Mouse (Mus musculus): ENCODE data around the gene Slc25a35. TPM values are rescaled to one million over a fixed set of nuclear protein-coding genes. Genes with fewer than 3 reads are reported as not detected.
"Not testable (repeated sequence)": the region's sequence is repeated elsewhere in the genome, so short reads cannot be mapped to it uniquely, and the experiment has no call there.

Gene Slc25a35
- total RNA-seq (2021): 1 to 10 TPM; 4.8 to 5.4 TPM
- long read RNA-seq, experiment 1, partial matches to known transcripts: 0 of 2 reads
- long read RNA-seq, experiment 1, other reads (novel, unspliced or antisense): 0 of 2 reads
- long read RNA-seq, experiment 2, transcript Slc25a35-202 (5 exons, 1,828 nt): major isoform, 5 of 5 reads
- long read RNA-seq, experiment 2, partial matches to known transcripts: 0 of 5 reads
- long read RNA-seq, experiment 2, other reads (novel, unspliced or antisense): 0 of 5 reads

DNA sequence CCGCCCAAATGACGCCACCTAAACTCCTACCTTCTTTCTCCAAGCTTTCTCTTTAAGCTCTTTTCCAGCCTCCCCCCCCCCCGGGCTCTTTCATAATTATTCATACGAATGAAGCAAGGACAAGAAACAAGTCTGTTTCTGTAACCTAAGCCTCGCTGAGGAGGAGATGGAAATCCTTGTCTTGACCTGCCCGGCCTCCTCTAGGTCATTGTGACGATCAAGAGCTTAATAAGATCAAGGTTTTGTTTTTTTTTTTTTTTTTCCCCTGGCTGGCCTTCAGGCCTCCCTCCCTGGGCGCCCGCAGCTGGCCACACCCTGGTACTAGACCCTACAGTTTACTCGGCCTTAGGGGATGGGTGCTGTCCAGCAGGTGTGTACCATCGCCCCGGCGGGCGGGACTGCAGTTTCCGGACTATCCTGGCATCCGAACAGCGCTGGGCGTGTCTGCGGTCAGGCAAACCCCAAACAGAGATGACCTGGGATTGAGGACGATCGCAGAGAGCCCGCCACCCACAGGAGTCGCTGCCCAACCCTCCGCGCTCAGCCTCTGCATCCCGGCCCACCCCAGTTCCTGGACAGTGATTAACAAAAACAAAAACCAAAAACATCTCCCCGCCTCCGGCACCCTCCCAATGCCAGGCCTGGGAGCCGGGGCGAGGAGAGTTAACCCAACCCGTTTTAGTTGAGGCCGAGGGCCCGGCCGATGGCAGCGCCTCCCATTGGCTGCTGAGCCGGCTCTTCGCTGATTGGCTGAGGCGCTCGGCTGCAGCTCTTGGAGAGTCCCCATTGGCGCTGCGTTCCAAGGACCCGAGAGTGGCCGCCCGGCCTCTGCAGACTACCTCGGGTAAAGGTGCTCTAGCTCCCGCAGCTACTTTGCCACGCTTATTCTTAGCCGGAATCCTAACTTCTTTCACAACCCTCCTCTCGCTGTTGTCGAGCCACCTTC lies at the start of gene Slc25a35:
Gene Slc25a35, plus strand, starts transcription at position 795 of the 946 bp plus-strand sequence.
- intact Hi-C loops (cut with DNase I): loop anchor here (5.0 kb wide), 1 partner anchor 65 kb away; the partner anchor contains the start of gene Rpl26

DNA sequence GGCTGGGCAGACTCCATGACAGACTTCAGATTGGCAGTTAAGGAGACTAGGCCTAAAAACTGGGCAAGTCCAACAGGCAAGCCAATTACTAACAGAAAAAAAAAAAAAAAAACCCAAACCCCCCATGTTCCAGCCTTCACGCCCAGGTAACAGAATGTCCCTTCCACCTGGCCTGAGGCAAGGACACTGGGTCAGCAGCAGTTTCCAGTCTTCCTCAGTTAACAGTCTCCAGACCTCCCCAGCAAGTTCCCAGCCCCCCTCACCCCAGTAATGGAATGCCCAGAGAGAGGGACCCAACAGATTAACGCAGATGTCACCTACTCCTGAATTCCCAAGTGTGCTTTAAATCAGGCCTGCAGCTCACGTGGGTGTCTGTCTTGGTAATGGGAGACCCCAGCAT lies 44.7 kb upstream of the Slc25a35 start:
- no peak for DNase-seq (ENCODE audit: low spot score in 2 of 2)
- intact Hi-C loops (cut with DNase I): no loop called here

More for the DNA sequence above, at the start of gene Slc25a35:
- peak; percentile 91 to 92 for DNase-seq (ENCODE audit: low spot score in 2 of 2)

DNA sequence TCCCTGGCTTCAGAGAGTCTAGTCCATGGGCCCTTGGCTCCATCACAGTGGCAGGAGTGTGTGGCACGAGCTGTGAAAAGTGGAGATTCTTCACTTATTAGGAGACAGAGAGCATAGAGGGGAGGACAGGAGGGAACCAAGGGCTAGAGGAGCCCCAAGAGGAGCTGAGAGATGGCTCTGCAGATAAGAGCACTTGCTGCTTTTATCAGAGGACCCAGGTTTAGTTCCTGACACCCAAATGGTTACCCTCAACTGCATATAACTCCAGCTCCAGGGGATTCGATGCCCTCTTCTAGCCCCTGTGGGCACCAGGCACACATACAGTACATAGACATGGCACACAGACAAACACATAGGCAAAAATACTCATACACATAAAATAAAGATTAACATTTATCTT lies 43.2 kb upstream of the Slc25a35 start:
- no peak for DNase-seq (ENCODE audit: low spot score in 2 of 2)
- intact Hi-C loops (cut with DNase I): no loop called here

DNA sequence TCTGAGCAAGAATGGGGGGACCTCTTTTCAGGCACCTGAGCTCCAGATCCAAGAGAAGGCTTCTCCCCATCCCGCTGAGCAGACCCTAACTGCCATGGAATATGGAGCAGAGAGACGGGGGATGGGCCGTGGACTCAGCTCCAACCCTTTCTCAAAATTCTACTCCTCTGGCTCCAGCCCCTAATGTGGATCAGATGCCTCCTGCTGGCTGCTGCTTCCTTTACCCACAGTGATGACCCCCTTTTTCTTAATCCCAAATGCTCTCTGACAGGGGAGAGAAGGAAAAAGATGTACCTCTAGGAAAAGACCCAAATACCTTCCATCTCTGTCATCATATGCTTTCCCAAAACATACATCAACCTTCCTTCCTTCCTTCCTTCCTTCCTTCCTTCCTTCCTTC lies 41.0 kb upstream of the Slc25a35 start, which contains the start of gene Odf4:
Gene Odf4, minus strand, starts transcription at position 101 of the 400 bp plus-strand sequence.
- intact Hi-C loops (cut with DNase I): no loop called here

DNA sequence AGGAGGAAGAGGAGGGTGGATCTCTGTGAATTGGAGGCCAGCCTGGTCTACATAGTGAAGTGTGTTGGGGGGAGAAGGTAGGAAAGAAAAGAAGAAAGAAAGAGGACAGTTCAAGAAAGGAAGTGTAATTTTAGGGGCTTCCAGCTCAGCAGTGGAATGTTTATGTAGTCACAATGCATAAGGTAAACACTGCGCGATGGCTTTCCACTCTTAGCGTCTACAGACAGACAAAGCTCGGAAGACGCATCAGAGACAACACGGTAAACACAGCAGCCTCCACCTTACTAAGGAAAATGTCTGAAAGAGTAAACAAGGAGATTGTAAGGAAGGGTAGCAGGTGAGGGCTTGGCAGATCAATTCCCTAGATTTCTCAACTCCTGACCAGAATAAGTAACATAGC lies 38.0 kb upstream of the Slc25a35 start:
- intact Hi-C loops (cut with DNase I): no loop called here
- DNase-seq (ENCODE audit: low spot score in 2 of 2): no peak

More for the DNA sequence above, 41.0 kb upstream of the Slc25a35 start, which contains the start of gene Odf4:
- no peak for DNase-seq (ENCODE audit: low spot score in 2 of 2)

DNA sequence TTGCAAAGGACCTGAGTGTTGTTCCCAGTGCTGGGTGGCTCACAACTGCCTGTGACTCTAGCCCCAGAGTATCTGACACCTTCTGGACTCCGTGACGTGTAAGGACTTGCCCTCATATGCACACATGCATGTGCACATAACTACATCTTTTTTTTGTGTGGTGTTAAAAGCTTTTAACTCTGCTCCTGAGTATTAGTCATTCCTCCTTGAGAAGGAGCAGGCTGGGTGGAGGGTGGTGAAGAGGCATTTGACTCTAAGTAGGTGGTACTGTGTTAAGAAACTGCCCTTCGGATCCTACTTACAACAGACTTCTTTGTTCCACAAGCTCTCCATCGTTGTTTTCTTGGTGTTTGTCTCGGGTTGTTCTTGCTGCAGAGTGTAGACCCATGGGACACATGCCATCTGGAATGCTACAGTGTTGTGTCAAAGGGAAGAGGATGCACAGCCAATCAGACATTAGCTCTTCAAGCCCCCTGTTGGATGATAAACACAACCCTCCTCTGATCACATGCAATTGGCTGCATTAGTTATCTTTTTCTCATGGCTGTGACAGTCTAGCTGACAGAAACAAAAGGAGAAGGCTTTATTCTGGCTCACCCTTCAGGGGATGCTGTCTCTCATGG lies 33.9 kb upstream of the Slc25a35 start:
- no peak for DNase-seq (ENCODE audit: low spot score in 2 of 2)
- intact Hi-C loops (cut with DNase I): no loop called here

DNA sequence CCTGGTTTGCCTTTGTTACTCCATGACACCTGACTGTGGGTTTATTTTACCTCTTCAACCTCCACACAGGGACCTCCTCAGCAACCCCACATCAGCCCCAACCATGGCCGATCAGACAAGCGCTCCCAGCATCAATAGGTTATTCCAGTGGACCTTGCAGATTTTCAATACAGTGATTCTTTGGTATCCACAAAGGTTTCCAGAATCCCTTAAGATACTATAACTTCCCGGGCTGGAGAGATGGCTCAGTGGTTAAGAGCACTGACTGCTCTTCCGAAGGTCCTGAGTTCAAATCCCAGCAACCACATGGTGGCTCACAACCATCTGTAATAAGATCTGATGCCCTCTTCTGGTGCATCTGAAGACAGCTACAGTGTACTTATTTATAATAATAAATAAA lies 31.0 kb upstream of the Slc25a35 start:
- DNase-seq (ENCODE audit: low spot score in 2 of 2); intact Hi-C loops (cut with DNase I): not testable (repeated sequence)

DNA sequence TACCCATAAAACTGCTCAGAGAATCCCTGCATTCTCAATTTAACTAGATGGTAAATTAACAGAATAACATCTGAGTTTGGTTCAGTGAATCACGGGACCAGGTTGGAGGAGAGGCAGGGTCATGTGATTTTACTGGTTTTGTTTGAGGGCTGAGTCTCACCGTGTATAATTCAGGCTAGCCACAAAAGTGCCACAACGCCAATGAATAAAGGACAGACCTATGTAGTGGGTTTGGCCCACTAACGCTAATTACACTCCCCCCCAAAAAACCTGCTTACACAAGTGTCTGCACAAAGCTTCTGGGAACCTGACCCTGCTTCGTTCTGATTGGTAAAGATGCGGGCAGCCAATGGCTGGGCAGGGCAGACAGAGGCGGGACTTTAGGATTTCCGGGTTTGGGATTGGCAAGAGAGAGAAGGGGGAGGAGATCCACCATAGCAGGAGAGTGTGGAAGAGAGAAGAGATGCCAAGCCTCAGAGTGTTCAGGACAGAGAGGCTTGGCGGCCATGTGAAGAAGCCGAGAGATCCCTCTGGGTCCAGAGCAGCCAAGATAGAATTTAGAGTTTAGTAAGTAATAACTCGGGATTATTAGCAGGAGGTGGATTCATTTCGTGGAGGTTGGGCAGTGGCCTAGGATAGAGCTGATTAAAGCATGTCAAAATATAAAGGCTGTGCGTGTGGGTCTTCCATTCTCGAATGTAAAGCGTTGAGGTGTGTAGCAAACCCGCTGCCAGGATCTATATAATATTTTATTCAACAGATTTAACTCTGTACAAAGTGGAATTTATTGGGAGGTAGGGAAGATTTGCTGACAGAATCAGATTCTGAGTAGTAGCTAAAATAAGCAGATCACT lies 28.3 kb upstream of the Slc25a35 start:
- intact Hi-C loops (cut with DNase I): no loop called here
- peak; percentile 87 to 96 for DNase-seq (ENCODE audit: low spot score in 2 of 2)

DNA sequence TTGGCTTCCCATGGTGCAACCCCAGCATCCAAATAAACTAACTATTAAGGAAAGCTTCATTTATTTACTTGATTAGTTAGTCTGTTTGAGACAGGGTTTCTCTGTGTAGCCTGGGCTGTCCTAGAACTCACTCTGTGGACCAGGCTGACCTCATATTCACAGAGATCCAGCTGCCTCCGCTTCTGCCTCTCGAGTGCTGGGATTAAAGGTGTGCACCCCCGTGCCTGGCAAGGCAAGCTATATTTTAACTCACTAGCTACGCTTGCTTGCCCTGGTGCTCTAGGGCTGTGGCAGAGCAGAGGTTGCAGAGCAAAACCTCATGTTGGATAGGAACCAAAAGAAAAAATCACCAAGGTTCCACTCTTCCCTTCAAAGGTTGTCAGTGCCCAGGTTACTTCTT lies 27.4 kb upstream of the Slc25a35 start:
- intact Hi-C loops (cut with DNase I): no loop called here
- no peak for DNase-seq (ENCODE audit: low spot score in 2 of 2)

DNA sequence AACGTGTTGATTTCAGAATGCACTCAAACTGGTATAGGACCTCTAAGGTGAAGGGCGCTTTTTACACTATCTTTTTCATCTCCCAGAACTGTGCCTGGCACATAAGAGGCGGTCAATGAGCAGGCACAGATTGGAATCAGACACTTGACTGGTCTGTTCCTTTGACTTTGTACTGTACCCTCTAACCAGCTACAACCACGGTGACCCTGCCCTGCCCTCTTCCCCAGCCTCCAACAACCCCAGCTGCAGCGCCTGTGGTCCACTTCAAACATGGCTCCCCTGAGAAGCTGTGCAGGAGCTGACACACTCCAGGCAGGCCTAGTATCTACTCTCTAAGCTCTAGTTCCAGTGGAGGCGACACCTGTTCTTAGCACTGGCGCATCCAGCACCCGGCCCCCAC lies 25.2 kb upstream of the Slc25a35 start:
- intact Hi-C loops (cut with DNase I): no loop called here
- DNase-seq (ENCODE audit: low spot score in 2 of 2): no peak

DNA sequence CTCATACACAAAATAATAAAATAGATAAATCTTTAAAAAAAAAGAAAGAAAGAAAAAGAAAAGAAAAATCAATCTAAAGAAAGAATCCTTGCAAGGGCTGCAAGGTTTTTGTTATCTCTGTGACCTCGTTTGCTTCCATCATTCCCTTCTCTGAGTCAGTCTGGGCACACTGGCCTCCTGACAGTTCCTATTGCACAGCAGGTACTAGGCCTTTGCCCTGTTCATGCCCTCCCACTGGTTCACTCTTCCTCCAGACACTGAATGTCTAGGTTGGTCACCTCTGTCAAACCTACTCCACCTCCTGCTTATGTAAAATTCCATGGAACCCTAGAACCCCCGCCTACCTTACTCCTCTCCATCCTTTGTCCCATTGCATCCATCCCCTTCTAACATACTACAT lies 22.7 kb upstream of the Slc25a35 start:
- intact Hi-C loops (cut with DNase I): no loop called here
- DNase-seq (ENCODE audit: low spot score in 2 of 2): no peak

DNA sequence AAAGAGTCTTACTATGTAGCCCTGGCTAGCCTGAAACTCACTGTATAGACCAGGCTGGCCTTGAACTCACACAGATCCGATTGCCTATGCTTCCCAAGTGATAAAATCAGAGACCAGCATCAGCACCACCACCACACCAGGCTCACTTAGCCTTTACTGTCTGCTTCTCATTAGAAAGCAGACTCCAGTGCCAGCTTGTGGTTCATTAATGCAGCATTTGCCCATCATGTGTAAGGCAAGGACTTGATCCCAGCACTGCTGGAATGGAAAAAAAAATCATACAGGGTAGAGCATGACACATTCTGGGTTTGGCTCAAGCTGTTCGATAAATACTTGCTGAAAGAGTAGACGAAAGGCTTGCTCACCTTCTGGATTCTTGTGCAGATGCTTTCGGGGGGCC lies 21.9 kb upstream of the Slc25a35 start:
- DNase-seq (ENCODE audit: low spot score in 2 of 2): no peak
- intact Hi-C loops (cut with DNase I): no loop called here

DNA sequence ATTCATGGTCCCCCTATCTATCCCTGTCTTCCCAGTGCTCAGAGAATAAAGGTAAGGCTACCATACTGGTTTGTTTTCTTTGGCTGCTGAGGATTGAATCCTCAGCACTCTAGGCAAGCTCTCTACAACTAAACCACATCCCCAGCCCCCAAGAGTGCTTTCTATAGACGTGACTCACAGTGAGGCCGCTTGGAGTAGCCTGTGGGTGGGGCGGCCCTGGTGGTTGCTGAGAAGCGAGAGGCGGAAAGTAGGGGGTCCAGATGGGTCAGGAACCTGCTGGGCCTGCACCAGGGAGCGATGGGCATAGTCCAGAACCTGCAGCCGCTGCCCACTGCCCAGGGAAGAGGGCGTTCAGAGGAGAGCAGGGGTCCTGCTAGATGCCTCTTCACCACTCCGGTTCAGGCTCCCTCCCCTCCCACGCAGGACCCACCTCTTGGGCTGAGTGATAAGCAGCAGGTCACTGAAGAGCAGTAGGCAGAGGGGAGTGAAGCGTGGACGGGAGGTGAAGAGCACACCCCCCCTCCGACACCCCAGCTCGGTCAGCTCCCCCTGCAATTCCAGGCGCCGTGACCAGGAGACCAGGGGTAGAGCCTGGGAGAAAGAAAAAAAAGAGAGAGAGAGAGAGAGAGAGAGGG lies 21.0 kb upstream of the Slc25a35 start:
- intact Hi-C loops (cut with DNase I): no loop called here
- DNase-seq (ENCODE audit: low spot score in 2 of 2): peak; percentile 67 to 82

DNA sequence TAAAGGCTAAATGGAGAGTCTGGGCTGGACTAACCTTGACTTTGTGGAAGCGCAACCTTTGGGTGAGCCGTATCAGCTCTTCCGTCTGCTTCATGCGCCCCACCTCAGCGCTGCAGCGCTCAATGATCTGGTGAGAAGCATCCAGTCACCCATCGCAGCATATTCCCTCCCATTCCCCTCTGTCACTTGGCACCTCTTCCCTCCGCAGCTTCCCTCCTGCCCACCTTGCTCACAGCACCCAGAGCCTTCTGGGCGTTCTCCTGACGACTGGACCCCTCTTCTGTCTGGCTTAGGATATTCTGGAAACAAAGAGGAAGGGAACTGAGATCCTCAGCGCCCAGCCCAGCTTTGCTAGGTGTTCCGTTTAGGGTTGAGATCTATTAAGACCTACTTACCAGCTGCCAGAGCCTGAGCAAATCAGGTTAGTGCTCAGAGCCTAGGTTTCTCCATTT lies 20.4 kb upstream of the Slc25a35 start:
- DNase-seq (ENCODE audit: low spot score in 2 of 2): peak; percentile 39 to 67

DNA sequence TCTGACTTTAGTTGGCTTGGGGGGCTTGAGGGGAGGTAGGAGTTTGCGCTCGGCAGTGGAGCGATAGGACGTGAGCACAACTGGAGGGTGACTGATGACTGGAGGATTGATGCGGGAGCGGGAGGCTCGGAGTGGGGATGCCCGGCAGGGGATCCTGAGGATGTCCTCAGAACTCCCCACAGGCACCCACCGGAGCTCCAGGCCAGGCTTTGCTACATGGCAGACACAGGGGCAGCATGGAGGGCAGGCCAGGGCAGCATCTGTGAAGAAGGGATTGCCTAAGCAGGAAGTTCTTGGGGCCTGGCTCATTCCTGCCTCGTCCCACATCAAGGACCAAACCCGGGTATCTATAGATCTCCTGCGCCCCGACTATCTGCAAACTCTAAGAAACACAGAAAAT lies 14.0 kb upstream of the Slc25a35 start:
- intact Hi-C loops (cut with DNase I): no loop called here

More for the DNA sequence above, 20.4 kb upstream of the Slc25a35 start:
- intact Hi-C loops (cut with DNase I): no loop called here

DNA sequence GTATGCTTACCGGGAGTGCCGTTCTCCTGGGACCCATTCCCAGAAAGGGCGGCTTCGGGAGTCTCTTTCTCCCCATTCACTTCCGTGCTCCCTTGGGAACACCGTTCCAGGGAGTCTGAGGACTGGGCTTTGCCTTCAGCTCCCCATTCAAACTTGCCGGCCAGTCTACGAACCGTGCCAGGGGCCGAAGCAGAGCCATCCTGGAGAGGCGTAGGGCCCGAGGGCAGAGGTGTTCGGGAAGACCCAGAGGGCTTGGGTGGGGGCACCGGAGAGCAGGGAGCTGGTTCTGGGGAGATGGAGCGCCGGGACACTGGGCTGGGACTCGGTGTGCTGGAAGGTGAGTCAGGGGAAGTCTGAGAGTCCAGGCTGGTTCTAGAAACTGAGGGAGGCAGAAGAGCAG lies 13.5 kb upstream of the Slc25a35 start:
- intact Hi-C loops (cut with DNase I): no loop called here

More for the DNA sequence above, 14.0 kb upstream of the Slc25a35 start:
- no peak for DNase-seq (ENCODE audit: low spot score in 2 of 2)

DNA sequence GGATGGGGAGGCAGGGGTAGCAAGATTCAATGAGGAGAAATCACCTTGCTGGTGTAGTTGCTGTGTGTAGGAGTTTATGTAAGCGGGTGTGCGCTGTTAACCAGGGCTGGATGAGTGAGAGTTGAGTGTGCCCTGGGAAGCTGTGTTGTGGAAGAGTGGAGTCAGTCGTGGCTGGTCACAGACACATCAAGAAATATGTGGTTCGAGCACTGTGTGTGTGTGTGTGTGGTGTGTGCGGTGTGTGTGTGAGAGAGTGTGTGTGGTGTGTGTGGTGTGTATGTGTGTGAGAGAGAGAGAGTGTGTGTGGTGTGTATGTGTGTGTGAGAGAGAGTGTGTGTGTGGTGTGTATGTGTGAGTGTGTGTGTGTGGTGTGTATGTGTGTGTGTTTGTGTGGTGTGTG lies 12.5 kb upstream of the Slc25a35 start:
- DNase-seq (ENCODE audit: low spot score in 2 of 2): no peak
- intact Hi-C loops (cut with DNase I): no loop called here

More for the DNA sequence above, 13.5 kb upstream of the Slc25a35 start:
- DNase-seq (ENCODE audit: low spot score in 2 of 2): no peak

DNA sequence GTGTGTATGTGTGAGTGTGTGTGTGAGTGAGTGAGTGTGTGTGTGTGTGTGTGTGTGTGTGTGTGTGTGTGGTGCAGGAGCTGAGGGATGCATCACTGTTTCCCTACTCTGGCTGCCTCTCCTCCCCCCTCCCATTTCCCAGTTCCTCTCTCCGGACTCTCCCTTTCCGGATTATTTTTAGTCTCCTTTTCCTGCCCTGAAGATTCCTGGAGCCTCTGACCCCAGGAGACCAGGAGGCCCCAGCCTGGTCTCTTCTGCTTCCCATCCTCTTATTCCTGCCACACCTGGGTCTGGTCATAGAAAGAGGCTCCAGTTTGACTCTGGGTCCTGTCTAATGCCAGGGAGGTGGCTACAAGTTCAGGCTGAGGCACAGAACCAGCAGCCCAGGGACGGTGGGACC lies 11.8 kb upstream of the Slc25a35 start:
- intact Hi-C loops (cut with DNase I): no loop called here
- no peak for DNase-seq (ENCODE audit: low spot score in 2 of 2)

DNA sequence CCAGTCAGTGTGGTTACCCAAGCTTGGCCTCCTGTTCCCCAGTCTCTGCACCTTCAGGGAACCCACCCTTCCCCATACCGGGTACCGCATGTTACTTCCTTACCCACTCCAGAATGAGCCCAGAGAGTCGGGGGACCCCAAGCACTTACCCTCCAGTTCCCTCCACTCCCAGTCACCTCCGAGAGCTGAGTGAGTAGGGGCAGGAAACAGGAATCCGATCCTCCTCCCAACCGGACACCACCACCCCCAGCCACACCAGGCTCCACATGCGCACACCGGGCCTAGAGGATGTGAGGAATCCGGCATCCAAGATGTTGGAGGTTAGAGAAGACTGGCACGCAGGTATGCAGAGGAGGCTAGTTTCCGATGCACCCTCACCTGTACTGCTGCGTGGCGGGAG lies 11.2 kb upstream of the Slc25a35 start:
- intact Hi-C loops (cut with DNase I): no loop called here
- DNase-seq (ENCODE audit: low spot score in 2 of 2): no peak

Measured in left cerebral cortex, postnatal 14 days (tissue).